Mouse (Mus musculus) layer of hippocampus, adult 9-11 months (tissue): Measurements from ENCODE around the gene Vmac.

ENCODE experiments used
- DNase-seq: peaks from one replicate; pipeline ENCODE4 v3.0.0; 2022

The Vmac gene

DNA sequence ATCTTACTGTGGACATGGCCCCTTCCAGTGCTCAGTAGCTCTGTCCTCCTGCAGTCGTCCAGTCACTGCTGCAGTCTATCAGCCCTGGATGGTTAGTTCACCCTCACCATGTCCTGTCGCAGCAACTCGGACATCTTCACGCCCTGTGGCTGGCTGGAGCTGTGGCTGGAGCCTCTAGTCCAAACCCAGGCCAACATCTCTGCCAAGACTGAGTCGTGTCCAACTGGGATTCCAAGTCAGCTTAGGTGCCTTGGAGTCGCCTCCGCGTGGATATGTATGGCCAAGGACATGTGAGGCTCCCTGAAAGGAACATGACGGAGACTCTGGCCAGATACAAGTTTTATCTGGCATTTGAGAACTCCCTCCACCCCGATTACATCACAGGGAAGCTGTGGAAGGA, 20.4 kb upstream of the Vmac start:
- DNase-seq, result no peak

DNA sequence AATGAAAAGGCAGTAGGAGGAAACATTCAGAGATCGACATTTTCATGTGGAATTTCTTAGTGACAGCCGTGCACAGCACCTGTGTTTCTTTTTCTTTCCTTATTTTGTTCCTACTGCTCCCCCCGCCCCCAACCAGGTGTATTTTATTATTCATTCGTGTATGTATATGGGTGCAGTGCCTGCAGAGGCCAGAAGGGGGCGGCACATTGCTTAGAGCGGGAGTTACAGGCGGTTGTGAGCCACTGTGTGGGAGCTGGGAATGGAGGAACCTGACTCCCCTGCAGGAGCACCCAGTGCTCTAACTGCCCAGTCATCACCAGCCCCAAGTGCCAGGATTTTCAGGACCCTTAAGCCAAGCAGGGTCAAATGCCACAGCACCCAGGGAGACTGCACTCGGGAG, 18.7 kb upstream of the Vmac start:
- DNase-seq, result no peak

DNA sequence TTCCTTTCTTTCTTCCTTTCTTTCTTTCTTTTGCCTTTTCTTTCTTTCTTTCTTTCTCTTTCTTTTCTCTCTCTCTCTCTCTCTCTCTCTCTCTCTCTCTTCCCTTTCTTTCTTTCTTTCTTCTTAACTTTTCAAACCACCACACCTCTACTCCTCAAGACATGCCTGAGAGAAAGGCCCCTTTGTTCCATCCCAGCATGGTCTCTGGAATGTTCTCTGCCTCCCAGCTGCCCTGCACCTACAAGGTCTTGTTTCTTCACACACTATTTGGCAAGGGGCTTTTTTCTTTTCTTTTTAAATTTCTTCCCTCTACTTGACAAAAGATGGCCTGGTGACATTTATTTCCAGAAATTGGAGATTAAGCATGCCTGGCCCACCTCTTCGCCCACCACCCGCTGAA, 11.8 kb upstream of the Vmac start:
- DNase-seq, result no peak

DNA sequence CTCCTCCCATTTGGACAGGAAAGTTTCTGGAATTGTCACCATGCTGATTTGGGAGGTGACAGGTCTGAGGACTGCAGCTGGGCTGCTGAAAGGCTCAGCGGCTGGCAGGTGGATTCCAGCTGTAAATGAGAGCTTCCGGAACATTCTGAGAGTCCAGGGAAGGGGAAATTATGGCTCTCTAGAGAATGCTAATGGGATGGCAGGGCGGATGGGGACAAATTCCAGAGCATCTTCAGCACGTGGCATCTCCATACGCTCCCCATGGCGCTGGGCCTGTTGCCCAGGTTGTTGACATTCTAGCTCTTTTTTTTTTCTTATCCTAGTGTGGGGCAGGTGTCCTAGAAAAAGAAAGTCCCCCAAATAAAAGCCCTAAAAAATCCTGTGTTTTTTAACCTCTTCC, 11.3 kb upstream of the Vmac start:
- no peak for DNase-seq

DNA sequence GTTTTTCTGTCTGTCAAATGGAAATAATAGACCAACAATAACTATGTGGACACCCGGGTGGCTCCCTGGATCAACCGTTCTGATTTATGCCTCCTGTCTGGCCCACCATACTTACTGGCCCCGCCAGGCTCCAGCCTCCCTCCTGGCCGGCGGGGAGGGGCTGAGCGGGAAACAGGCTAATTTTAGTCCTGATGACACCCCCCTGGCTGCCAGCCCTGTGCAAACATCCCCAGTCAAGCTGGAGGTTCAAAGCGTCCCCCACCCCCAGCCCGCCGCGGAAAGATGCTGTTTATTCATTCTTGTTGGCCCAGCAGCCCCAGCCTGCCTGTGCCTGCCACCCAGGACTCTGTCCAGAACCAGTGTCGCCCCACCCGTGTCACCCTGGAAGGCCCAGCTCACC, 10.3 kb upstream of the Vmac start:
- DNase-seq, result no peak

DNA sequence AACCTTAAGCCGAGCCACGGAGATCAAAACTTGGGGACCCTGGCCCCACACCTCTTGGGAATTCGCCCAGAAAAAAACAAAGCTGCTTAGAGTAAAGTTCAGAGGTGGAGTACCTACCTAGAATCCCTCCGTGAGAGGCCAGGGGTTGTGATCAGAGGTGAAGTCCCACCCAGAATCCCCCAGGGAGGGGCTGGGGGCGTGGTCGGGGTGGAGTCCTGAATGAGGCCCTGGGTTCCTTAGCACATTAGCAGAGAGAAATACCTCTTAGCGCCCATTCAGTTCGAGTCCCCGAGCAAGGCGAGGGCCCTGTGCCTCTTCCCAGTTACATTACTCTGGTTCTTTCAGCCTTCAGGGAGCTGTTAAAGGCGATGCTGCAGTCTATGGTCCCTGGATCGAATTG, 9.8 kb upstream of the Vmac start:
- no peak for DNase-seq

DNA sequence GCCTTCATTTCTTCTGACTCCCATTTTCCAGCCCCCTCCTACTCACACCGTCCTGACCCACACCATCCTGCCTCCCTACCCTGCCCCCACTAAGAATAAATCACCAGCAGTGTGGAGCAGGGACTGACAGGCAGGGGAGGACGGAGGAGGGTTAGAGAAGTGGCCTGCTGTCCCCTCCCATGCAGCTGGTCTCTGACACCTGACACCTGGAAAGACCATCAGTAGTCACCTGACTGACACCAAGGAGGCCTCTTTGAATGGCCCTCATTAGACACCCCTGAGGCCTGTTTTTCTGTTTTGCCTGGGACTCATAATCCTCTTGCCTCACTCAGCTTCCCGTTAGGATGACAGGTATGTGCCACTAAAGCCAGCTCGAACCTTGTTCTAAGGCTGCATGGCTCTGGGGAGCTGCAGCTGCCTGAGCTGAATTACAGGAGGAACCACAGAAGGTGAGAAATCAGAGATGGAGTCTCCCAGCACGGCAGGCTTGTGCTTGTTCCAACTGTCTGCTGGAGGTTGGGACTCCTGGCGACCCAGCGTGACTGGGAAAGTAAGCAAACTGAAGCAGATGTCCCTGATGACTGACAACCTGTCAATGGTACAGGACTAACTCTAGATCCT, 9.3 kb upstream of the Vmac start:
- DNase-seq, result no peak

DNA sequence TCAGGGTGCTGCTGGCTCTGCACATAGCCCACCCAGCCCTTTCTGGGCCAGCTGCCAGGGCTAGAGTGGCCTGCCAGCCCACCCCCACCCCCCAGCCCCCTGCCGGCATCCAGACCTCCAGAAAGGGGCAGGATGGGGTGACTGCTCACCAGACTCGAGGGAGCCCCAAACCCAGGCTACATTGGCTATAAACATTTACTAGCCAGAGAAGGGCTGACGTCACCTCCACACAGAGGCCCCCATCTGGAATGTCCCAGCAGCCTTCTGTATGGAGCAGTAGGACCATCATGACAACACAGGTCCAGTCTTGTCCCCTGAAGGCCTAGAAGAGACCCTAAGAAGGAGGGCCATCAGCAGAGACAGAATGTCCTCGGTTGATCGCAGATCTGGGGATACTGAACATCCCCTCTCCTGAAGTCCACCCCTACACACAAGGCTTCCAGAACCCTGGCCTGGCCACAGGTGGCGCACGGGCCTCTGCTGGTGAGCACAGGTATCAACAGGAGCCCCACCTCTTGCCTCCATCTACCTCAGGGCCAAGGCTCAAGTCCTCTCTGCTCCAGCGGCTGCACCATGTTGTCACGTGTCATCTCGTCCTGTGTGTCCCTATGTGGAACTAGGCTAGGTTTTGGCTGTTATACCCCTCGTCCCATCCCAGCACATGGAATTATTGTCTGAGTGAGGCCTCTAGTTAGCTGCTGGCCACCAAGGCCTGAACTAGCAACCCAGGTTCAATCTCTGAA, 5.8 kb upstream of the Vmac start:
- no peak for DNase-seq

DNA sequence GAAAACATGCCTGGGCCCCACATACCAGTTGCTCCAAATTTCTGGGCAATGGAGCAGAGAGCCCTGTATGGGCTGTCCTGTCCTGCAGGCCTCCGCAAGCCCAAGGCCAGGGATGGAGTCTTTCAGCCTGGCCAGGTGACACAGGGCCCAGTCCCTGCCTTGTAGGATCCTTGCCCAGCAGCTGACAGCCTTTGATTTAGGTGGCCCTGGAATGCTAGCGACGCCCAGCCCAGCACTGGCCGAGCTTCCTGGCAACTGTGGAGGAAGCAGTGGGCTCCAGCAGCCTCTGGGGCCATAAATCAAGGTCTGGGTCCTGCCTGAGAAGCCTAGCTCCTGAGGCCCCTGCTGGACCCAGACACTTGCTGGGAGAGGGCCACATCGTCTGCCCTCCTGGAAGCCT, 4.6 kb upstream of the Vmac start:
- no peak for DNase-seq

DNA sequence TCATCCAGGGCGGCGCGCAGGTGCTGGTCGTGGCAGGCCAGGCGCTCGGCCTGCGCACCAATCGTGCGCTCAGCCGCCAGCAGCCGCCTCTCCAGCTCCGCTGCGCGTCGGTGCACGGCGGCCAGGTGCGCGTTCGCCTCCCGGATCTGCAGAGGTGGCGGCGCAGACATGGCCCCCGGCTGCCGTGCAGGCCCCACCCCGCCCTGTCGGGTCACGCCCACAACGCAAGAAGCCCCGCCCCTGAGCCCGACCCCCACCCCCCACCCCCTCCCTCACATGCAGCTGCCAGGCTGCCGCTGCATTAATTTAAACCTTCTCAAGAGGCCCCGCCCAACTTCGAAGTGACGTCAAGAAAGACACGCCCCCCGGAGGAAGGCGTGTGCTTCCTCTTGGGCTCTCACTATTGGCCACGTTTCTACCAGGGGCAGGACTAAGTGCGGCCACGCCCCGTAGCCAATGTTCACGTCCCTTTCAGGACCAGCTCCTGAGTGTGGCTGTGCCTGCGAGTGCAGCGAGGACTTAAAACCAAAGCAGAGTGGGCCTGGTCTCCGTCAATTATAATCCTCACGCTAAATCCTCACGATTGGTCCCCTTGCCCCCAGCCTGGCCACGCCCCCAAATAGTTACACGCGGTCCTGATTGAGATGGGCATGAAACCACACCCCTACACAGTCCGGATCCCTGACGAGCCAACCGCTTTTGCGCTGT, 1.0 kb downstream of the Vmac start:
- peak; percentile 99 for DNase-seq

DNA sequence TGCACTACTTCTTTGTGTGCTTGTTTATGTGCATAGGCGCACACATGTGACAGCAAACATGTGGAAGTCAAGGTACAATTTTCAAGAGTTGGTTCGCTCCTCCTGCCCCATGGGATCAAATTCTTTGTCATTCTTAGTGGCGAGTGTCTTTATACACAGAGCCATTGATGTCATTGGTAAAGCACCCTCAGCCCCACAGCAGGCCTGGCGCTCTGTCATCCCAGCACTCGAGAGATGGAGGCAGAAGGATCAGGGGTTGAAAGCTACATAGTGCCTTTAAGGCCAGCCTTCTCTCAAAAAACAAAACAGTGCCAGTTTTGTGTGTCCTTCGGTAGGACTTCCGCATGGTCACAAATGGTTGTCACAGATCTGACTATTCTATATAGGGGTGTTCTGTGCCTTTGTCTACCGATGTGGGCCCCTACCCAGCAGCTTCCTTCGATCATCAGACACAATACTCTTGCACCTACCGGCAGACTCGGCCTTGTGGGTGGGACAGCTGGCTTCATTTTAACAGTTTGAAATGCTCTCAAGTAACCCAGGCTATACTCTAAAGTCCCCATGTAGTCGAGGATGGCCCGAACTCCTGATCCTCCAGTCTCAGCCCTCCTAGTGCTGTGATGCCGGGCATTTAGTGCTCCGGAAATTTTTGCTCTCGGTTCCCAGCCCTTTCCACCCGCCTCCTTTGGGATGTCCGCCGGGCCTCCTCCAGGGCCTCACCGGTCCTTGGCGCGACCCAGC, 1.7 kb downstream of the Vmac start:
- no peak for DNase-seq

DNA sequence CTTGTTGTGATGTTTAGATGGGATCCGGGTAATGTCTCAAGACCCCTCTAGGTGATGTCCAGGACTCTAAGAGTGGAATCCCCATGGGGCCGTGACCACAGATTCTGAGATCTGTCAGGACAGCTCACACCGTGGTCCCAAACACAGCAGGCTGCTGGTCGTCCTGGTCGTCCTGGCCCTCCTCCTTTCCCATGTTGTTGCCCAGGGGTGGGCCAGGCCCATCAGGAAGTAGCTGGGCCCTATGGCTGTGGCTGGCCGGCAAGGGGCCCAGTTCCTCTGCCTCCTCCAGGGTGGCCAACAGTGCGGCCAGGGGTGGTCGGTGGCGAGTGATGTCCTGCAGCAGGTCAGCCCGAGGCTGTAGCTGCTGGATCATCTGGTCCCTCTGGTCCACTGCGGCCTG, 2.5 kb downstream of the Vmac start:
- DNase-seq, result no peak

DNA sequence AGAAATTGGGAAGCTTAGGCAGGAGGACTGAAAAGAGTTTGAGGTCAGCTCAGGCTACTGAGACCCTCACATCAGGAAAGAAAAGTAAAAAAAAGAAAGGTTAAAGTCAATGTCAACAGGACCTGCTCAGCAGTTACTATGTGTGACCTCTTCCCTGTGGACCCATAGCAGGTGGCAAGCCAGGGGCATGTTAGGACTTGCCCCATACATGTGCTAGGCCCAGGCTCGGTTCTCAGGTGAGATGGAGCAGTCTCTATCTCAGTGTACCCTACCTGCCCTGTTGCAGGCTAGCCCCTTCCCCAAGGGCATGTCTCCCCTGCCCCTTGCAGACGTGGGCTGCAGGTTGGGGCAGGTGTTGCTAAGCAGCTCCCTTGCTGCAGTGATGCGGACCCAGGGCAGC, 8.1 kb downstream of the Vmac start:
- DNase-seq, result no peak

DNA sequence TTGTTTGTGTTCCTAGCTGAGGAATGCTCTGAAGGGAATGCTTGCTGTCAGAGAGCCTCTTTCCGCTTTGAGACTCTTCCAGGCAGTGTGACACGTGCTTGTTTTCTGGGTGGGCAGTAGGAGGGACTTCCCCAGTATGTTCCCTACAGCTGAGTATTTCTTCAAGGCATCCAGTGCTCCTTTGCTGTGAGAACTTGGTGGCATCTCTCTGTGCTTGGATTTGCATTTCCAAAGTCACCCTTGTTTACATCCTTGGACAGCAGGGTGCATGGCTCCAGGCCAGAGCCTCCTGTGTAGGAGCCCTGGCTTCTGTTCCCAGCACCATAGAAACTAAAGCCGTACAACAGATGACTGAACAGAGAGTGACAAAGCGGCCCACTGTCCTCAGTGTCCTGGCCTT, 9.1 kb downstream of the Vmac start:
- DNase-seq, result no peak

DNA sequence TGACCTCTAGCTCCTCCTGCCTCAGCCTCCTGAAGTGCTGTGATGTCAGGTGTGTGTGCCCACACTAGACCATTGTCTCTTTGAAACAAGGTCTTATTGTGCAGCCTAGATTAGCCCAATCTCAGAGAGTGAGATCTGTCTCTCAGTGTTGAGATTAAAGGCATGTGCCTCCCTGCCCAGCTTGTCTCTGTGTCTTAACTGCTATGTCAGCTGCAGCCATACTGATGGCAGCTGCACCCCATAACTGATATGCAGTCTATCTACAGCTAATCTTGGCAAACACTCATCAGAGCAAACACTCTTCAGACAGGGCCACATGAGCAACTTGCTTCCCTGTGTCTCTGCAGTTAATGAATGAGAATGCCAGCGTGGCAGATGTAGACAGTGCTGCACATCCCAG, 11.3 kb downstream of the Vmac start:
- DNase-seq, result no peak

DNA sequence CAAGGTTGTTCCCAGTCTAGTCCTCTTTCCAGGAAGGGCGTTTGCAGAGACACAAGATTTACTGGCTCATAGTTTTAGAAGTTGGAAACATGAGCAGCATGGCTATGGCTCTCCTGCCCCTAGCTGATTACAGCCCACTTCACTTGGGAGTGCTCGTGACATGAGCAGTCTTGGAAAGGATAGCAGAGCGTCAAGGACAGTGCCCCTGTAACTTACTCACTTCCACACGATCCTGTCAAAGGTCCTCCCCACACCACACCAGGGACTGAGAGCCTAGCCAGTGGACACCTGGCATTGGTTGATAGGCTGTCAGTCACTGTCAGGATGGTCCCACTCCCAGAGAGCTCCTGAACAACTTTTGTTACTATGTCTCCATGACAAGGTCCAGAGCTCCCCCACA, 14.8 kb downstream of the Vmac start:
- no peak for DNase-seq

DNA sequence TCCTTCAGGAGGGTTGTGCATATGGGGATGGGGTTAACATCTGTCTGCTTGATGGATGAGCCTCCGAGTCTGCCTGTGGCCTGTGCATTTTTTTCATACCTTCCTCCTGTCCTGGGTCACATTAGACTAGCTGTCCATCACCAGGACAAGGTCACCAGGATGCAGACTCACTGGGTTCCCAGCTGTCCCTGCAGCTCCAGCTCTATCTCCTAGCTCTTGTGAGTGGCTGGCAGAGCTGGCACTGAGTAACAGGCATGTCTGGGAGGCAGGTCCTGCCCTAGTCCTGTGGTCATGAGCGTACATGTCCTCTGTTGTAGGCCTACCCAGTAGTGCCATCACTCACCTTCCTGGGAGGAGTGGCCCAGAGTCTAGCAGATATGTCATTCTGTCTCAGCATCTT, 17.4 kb downstream of the Vmac start:
- DNase-seq, result no peak

DNA sequence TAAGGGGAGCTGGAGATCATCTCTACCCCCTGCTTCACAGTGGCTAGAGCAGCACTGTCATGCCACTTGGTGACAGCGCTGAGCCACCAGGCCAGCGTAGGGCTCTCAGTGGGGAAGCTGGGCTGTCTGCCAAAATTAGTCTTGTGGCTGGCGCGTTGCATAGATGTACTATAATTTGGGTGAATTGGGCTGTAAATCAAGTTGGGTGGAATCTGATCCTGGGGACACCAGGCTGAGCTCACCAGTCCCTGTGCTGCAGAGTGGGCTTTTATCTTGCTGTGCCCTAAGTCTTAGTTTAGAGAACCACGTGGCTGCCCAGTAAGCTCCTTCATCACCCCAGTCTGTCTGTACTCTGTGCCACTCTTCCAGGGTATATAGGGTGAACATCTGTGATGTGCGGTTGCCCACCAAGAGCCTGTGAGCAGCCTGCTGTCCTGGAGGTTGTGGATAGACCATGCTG, 23.9 kb downstream of the Vmac start:
- peak; percentile 84 for DNase-seq

DNA sequence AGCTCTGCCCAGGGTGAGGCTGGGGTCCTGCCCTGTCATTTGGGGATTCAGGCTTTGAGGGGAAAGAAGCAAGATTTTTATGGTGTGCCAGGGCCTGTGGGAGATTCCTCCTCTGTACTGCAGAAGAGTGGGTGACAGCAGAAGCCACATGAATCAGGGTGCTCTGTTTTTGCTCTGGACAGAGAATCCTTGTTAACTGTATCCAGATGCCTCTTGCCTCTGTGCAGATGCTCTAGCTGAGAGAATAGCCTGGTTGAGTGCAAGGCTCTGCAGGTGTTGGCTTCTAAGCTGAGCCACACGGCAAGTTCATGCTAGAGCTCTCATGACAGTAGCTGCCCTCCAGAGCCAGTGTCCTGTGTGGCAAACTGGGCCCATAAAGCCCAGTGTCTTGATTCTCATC, 24.4 kb downstream of the Vmac start:
- no peak for DNase-seq

DNA sequence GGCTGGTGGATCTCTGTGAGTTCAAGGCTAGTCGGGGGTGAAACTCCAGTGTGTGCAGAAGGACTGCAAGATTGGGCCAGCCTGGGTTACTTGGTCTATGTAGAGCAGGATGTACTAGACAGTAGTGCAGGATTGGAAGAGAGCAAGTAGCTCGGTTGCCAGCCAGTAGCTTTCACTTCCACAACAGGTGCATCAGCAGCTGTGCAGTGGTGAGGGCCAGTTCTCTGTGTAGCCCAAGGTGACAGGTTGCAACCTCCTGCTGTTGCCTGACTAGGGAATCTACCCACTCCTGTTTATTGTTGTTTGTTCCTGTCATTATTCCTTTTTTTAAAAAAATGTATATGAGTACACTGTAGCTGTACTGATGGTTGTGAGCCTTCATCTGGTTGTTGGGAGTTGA, 29.1 kb downstream of the Vmac start:
- DNase-seq, result no peak

DNA sequence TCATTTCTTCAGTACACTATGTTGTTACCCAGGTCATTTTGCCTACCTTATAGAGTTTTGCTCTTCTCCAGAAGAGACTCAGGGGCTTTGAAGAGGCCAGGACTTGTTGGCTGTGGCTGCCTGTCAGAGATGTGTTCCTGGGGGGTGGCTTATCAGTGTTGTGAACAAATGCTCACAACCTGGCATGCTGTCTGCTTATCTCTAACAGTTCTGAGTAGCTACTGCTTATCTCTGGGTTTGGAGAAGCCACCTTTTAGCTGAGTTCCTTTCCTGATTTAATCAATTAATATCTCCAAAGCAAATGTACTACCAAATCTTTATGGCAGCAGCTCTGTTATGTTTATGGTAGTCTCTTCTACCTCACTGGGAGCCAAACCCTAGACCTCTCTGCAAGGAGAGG, 29.8 kb downstream of the Vmac start:
- no peak for DNase-seq

DNA sequence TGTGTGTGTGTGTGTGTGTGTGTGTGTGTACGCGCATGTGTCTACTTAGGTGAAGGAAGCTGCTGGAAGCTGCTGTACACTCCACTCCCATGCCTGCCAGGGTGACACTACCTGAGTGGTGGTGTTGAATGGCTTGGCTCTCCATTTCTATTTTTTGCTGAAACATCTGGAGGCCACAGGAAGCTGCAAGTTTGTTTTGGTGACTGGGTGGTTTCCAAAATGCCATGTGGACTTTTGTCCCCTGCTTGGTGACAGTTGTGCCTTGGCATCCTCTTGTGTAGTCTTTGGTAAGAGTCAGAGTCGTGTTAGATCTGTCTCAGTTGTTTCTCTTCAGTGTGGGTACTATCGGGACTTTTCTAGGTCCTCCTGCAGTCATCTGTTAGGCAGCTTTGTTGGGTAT, 31.0 kb downstream of the Vmac start:
- no peak for DNase-seq

DNA sequence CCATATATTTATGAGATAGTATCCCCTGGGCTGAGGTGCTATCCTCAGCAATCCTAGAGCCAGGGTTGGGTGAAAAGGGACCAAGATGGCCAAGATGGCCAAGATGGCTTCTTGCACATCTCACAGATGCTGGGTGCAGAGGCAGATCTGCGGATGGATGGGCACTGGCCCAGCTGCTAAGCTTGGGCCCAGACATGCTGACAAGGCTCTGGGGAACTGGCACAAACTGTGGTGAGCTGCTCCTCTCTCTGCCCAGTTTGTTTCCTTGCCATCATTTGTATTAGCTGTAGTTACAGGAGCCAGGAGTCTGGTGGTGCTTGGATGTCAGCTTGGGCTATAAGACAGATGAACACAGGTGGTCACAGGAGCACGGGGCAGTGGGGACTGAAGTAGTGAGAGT, 33.2 kb downstream of the Vmac start:
- DNase-seq, result no peak
